8 mouse cellular contexts compared by ENCODE assay signal in the genomic region with DNA sequence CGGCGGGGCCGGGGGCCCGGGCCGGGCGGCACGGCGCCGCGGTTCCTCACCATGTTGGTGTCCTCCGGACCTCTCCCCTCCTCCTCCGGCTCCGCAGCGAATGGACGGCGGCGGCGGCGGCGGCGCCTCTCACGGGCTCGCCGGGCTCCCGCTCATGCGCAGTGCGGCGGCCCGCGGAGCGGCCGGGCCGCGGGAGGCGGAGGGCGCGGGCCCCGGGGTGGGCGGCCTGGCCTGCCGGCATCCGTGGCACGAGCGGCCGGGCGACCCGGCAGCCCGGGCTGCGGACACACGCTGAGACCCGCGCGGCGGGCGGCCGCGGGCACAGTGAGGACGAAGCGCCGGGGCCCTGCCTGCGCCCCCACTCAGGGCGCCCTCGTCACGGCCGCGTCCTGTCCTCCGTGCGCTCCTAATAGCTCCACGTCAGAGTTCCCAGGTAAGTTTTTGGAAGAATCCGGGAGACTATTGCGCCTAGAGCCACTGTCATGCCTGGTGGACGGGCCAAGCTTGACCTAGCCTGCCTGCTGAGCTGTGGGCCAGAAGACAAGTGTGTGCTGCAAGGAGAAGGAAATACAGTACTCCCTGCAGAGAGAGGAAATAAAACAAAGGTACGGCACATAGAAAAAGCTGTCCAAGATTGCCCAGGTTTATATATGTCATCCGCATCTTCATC. TPM values are rescaled to one million over a fixed set of nuclear protein-coding genes. Genes with fewer than 3 reads are reported as not detected.
DNase-seq lines count a peak whose midpoint lies in the region; ATAC-seq and TF ChIP-seq lines count a peak whose summit lies in the region.

No protein-coding gene starts in this region.

- peak overlapping the region; percentile 94 for H3K27ac ChIP-seq in embryonic facial prominence, embryonic 14.5 days (replicated peaks; ENCODE audit: low read depth, low read length)
- peak overlapping the region; percentile 90 for H3K27ac ChIP-seq in midbrain, postnatal 0 days (ENCODE audit: low read depth, low read length)
- peak overlapping the region; percentile 94 for H3K27ac ChIP-seq in spleen, adult 2 months (ENCODE audit: insufficient read depth, low read length)

- ATAC-seq in embryonic facial prominence, embryonic 14.5 days (ENCODE audit: low read depth) = peak; percentile 95
- ATAC-seq in midbrain, postnatal 0 days (ENCODE audit: low FRiP score) = peak; percentile 92

- H3K4me2 ChIP-seq in embryonic facial prominence, embryonic 14.5 days (ENCODE audit: low read depth, low read length) = peak overlapping the region; percentile 86
- peak overlapping the region; percentile 94 for H3K4me2 ChIP-seq in midbrain, postnatal 0 days (ENCODE audit: low read depth, low read length, poor library complexity, severe bottlenecking)

- DNase-seq in 3134 (ENCODE audit: extremely low read depth, insufficient read length, low spot score) (peak; percentile 70), liver (peak; percentile 88)
- peak; percentile 92 for DNase-seq in adrenal gland, postnatal 14 days
- DNase-seq in embryonic facial prominence, embryonic 14.5 days (ENCODE audit: low spot score) = peak; percentile 88
- DNase-seq in heart, adult 9 months (ENCODE audit: low spot score in 2 of 2) = peak; percentile 83 to 85
- DNase-seq in kidney, adult 9 months = peak; percentile 79
- peak; percentile 78 for DNase-seq in midbrain, postnatal 0 days (ENCODE audit: low spot score)
- DNase-seq in spleen, adult 2 months (ENCODE audit: low read depth in 1 of 2, low spot score in 2 of 2) = peak in 1 of 2 experiments; percentile 80

- peaks cover 11% of the 10 kb centered on the region; the same call in 1 of the 2 replicates for H3K4me1 ChIP-seq in embryonic facial prominence, embryonic 14.5 days (ENCODE audit: control insufficient read depth, insufficient read depth, low read length)
- peaks cover 7% of the 10 kb centered on the region for H3K4me1 ChIP-seq in midbrain, postnatal 0 days (ENCODE audit: insufficient read depth, low read length)
- peaks cover 6% of the 10 kb centered on the region; the same call in 1 of the 2 replicates for H3K4me1 ChIP-seq in spleen, adult 2 months (ENCODE audit: control insufficient read depth, insufficient read depth, insufficient read length)

- TF ChIP-seq POLR2A in spleen, adult 2 months (IDR thresholded peaks at IDR 0.05; ENCODE audit: low read depth, low read length) = peak; percentile 5; the same call in 1 of the 2 replicates

- peak overlapping the region; percentile 91 for H3K4me3 ChIP-seq in embryonic facial prominence, embryonic 14.5 days (ENCODE audit: low read depth, low read length)
- peak overlapping the region; percentile 75 for H3K4me3 ChIP-seq in midbrain, postnatal 0 days (ENCODE audit: low read depth, low read length)
- peak overlapping the region; percentile 81 for H3K4me3 ChIP-seq in spleen, adult 2 months (ENCODE audit: extremely low read depth, insufficient read depth, insufficient read length)

- H3K9me3 ChIP-seq in embryonic facial prominence, embryonic 14.5 days (ENCODE audit: control insufficient read depth, low read length) = no peaks in the 10 kb centered on the region
- H3K9me3 ChIP-seq in midbrain, postnatal 0 days (ENCODE audit: low read length) = no peaks in the 10 kb centered on the region

- no peaks in the 10 kb centered on the region for H3K27me3 ChIP-seq in embryonic facial prominence, embryonic 14.5 days (replicated peaks; ENCODE audit: control insufficient read depth, insufficient read depth, low read length)
- H3K27me3 ChIP-seq in midbrain, postnatal 0 days (ENCODE audit: insufficient read depth, low read length) = no peaks in the 10 kb centered on the region
- no peaks in the 10 kb centered on the region for H3K27me3 ChIP-seq in spleen, adult 2 months (ENCODE audit: control insufficient read depth, insufficient read depth, low read length)

- peak overlapping the region; percentile 98 for H3K9ac ChIP-seq in embryonic facial prominence, embryonic 14.5 days (ENCODE audit: low read depth, low read length)
- H3K9ac ChIP-seq in midbrain, postnatal 0 days (replicated peaks; ENCODE audit: low read length, poor library complexity, severe bottlenecking) = peak overlapping the region; percentile 96

- TF ChIP-seq CTCF in midbrain, postnatal 0 days (IDR thresholded peaks at IDR 0.05) = no peak
- no peak for TF ChIP-seq CTCF in spleen, adult 2 months (IDR thresholded peaks at IDR 0.05; ENCODE audit: extremely low read depth, insufficient read depth, insufficient read length, insufficient replicate concordance)

- H3K36me3 ChIP-seq in embryonic facial prominence, embryonic 14.5 days (ENCODE audit: control insufficient read depth, insufficient read depth, low read length) = no peaks in the 10 kb centered on the region
- H3K36me3 ChIP-seq in midbrain, postnatal 0 days (ENCODE audit: insufficient read depth, low read length) = no peaks in the 10 kb centered on the region
- H3K36me3 ChIP-seq in spleen, adult 2 months (ENCODE audit: control insufficient read depth, insufficient read depth, low read length) = no peaks in the 10 kb centered on the region; the same call in 1 of the 2 replicates

- WGBS in embryonic facial prominence, embryonic 14.5 days = 0% methylated on average over 17 of the region's 73 CpGs
- 5% methylated on average over 28 of the region's 73 CpGs for WGBS in midbrain, postnatal 0 days
- WGBS in spleen, adult 2 months = under 1% methylated on average over 67 of the region's 73 CpGs

RNA-seq across cellular contexts. Expression of a gene that starts 4.4 kb away (rescaled TPM):
- total RNA-seq in adrenal gland, postnatal 14 days (2021) = 57.7 and 60.2 TPM in 2 replicates
- 84.4 and 89.6 TPM in 2 replicates for polyA plus RNA-seq in embryonic facial prominence, embryonic 14.5 days (2014; fragmentation: Nextera tagmentation; extraction: Ambion mirVana)
- total RNA-seq in midbrain, postnatal 0 days (2014; rRNA removed) = 62.0 and 69.0 TPM in 2 replicates
- 108 and 110 TPM in 2 replicates for polyA plus RNA-seq in midbrain, postnatal 0 days (2015; fragmentation: Nextera tagmentation; extraction: Ambion mirVana)
- 3.6 and 7.4 TPM in 2 replicates for polyA plus RNA-seq in spleen, adult 2 months (2012; rRNA removed)

Comparison
In these comparisons a context has a peak if more than half of its experiments do, and no peak if none do; other contexts are left out.
1. RNA of a gene that starts 4.4 kb away (polyA plus RNA-seq): 108 to 110 TPM in midbrain, postnatal 0 days and 84.4 to 89.6 TPM in embryonic facial prominence, embryonic 14.5 days; 3.6 to 7.4 TPM in spleen, adult 2 months; every median in the first group is over 10 times any median in the second.
2. Peak in every context shown above with its lines, with median percentiles within 50 percentile points of each other: H3K27ac ChIP-seq and H3K4me3 ChIP-seq.